Mouse (Mus musculus) erythroid progenitor cell, adult 5-6 weeks (primary cell): Measurements from ENCODE around the gene Gbe1. TPM values are rescaled to one million over a fixed set of nuclear protein-coding genes. Genes with fewer than 3 reads are reported as not detected.

ENCODE experiments used
- ATAC-seq: replicated peaks from 2 replicates; pipeline ENCODE4 v1.8.0; 2016; ENCODE audit warnings: moderate number of reproducible peaks, mild to moderate bottlenecking, moderate TSS enrichment, inconsistent platforms; ENCODE audit not compliant: poor library complexity, low FRiP score, severe bottlenecking
- total RNA-seq, 2 experiments: library from RNA; stranded (forward) in 1 of 2; stranded (reverse) in 1 of 2; fragments of 150-400 nt in 1 of 2; fragments of 186-747, 209-891 nt in 1 of 2; gene quantifications; 2 replicates each; pipeline versions ENCODE4 v1.2.3 to v1.2.4; 2015 to 2017; ENCODE audit warnings: low replicate concordance in 2 of 2

Gbe1 gene
- total RNA-seq, 2 experiments from 2014 or later = 3.0 to 12.2 TPM

- no peak for ATAC-seq
Measured at GRCm38 (mm10) chr16:70351641-70352280, 38.0 kb downstream of the Gbe1 start.

- no peak for ATAC-seq
Measured at GRCm38 (mm10) chr16:70352571-70352970, 38.8 kb downstream of the Gbe1 start.

DNA sequence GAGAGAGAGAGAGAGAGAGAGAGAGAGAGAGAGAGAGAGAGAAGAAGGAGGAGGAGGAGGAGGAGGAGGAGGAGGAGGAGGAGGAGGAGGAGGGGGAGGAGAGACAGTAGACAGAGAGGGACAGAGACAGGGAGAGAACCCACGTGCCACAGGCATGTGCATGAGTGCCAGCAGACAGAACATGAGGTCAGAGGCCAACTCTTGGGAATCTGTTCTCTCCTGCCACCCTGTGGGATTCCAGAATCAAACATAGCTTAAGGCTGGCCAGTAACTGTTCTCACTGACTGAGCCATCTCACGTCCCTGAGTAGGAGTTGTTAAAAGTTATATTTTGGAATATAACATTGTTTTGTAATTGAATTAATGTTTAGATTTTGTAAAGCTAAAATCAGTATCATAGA, 39.3 kb downstream of the Gbe1 start:
- ATAC-seq = no peak

GRCm38 (mm10) chr16:70358326-70358725, 44.6 kb downstream of the Gbe1 start:
- no peak for ATAC-seq

DNA sequence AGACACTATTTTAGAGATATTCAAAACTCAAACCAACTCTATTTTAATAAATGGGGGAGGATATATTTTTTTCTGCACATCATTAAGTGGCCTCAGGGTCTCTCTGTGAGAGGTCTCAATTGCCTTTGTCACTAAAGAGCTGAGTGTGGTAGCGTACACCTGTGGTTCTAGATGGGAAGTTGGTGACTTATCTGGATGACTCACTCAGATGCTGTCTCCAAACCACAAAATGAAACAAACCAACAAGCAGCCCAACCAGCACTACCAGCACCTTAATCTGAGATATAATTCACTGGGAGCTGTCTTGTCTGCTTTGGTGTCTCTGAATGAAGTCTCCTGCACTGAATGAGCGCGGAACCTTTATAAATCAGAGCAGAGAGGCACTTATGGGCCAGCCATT, 51.5 kb downstream of the Gbe1 start:
- ATAC-seq = no peak

DNA sequence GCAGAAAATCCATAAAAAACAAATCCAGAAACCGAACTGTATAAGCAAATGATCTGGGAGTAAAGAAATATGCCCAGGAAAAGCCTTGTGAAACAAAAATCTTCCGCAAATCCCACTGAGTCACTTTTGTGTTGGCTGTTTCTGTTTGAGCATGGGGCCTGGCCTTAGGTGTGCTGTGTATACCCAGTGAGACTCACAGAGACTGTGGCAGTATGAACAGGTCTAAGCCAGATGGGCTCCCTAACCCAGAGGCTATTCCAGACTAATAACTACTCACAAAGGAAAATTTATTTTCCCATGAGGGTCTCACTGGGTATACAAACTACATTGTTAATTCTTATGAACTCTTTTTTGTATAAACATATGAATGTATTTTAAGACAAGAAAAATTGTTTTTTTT, 67.3 kb downstream of the Gbe1 start:
- ATAC-seq = no peak

DNA sequence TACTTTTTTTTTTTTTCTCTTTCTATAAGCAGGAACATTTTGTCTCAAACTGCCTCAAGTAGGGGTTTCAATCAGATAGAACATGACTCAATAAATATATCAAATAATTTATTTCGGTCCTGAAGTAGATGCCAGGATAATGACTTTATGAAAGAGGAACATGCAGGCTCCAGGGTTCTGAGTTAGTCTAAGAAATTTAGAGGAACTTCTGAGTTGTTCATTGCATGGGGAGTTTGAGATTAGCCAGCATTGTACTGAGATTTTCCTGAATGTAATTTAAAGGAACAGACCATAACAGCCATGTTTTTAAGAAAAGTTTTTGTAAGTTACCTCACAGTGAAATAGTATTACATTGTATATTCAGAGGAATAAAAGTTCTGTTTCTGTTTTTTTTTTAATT, 71.7 kb downstream of the Gbe1 start:
- ATAC-seq = no peak

DNA sequence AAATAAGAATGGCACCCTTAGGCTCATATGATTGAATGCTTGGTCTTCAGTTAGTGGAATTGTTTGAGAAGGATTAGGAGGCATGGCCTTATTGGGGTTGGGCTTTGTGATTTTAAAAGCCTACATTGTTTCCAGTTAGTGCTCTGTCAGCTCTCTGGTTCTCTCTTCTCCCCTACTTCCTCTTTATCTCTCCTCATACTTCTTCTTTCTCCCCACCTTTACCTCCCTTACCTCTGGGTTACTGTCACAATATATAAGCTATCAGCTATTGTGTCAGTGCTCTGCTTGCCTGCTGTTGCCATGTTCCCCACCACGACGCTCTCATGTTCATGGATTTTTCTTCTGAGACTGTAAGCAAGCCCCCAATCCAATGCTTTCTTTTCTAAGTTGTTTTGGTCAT, 73.6 kb downstream of the Gbe1 start:
- no peak for ATAC-seq

DNA sequence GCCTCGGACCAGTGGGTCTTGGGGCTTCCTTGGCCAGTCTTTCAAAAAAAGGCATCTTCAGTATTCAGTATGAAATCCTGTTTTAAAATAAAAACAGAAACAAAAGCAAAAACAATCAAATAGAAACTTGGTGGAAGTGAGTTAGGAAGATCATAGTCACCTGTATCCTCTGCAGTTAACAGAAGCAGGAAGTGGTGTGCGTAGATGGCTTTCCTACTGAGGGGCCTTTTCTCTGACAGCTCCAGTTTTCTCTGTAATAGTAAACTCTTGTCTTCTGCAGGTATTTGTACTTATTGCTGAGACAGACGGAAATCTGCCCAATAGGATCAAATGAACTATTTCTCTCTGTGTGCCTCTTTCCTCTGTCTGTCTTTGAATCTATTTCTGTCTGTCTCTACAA, 81.5 kb downstream of the Gbe1 start:
- ATAC-seq = no peak

- ATAC-seq = no peak
Measured at GRCm38 (mm10) chr16:70407780-70408179, 94.0 kb downstream of the Gbe1 start.

DNA sequence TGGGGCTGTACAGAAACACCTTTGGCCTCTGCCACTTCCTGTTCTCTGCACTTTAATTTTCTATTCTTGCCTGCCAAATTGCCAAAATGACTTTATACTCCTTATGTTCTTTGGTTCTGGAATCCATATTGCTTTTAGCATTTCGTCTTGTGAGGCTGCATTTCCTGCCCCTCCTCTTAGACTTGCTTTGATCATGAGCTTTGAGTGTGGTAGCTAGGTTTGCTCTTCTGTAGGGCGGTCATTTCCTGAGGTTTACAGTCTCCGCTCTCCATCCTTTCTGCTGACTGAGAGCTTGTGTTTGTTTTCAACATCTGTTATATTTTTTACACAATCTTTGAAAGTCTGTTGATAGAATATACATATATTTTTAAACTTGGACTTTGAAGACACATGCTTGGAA, 107.3 kb downstream of the Gbe1 start:
- ATAC-seq = no peak

DNA sequence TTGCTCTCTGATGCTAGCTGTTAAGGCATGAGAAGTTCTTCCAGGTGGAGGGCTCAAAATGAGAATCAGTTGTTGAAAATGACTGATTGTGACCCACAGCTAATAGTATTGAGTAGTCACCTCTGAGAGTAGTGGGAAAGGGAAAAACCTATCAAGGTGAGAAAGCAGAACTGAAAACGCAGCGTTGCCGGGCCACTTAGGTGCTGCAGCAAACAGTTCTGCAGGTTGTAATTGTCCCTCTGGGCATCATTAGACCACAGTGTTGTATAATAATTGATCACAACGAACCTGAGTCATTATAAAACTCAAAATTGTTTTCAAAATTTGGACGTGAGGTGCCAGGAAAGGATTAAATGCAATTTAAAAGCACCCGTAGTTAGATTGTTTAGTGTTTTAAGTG, 135.8 kb downstream of the Gbe1 start:
- no peak for ATAC-seq

DNA sequence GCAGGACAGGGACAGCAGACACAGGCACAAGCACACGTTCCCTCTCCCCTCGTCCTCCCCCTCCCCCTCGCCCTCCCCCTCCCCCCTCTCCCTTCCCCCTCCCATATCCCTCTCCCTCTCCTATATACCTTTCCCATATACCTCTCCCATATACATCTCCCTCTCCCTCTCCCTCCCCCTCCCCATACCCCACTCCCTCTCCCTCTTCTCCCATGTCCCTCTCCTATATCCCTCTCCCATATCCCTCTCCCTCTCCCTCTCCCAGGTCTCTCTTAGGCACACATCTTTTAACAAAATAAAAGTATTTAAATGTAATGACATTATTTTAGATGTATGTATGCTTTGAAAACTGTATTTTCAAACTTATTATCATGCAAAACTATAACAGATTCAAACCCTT, 161.8 kb downstream of the Gbe1 start:
- no peak for ATAC-seq

DNA sequence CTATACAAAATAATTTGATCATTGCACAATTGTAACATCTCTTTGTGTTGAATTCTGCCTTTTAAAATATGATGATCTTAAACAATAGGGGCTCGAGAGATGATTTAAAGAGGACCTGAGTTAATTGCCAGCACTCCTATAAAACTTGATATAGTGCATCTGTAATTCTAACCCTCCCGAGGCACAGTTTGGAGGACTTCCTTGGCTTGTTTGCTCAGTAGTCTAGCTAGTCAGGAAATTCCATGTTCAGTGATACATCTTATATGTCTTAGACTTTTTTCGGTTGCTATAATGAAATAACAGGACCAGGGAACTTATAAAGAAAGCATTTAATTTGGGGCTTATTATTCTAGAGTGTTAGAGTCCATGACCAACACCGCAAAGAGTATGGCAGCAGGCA, 162.4 kb downstream of the Gbe1 start:
- ATAC-seq = no peak

GRCm38 (mm10) chr16:70480494-70480893, 166.7 kb downstream of the Gbe1 start:
- ATAC-seq = no peak

DNA sequence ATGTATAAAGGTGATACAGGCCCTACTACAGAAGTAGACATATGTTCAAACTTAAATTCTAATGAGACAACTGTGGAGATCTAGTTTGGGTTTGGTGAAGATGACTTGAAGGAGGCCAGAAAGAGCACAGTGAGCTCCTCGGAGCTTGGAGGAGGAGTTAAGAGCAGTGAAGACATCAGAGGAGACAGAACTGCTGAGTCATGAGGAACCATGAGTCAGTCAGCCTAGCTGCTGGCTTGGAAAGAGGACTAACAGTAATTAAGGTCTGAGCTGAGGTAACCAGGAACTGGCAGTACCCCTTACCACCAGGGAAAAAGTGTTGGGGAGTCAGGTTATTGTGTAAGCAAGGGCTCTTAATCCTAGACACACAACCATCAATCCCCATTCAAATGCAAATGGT, 192.7 kb downstream of the Gbe1 start:
- ATAC-seq = no peak

- no peak for ATAC-seq
Measured at GRCm38 (mm10) chr16:70510938-70511337, 197.2 kb downstream of the Gbe1 start.

DNA sequence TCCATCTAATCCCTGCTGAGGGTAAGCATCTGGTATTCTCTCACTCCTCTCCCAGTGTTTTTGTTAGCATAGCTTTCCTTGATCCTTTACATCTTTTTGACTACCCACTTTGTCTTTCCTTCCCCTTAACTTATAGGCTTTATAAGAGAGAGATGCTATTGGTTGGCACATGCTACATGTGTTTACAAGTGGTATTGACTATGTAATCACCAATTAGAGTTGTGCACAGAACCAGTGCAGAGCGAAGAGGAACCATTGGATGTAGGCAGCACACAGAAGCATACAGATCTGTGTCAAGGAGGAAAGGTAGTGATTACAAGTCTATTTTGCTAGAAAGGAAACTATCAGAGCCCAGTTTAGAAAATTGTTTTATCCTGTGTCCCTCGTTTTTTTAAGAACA, 209.1 kb downstream of the Gbe1 start:
- no peak for ATAC-seq

- no peak for ATAC-seq
Measured at GRCm38 (mm10) chr16:70523566-70523965, 209.8 kb downstream of the Gbe1 start.

GRCm38 (mm10) chr16:70524273-70524672, 210.5 kb downstream of the Gbe1 start:
- no peak for ATAC-seq

- ATAC-seq = no peak
Measured at GRCm38 (mm10) chr16:70527224-70527623, 213.5 kb downstream of the Gbe1 start.

DNA sequence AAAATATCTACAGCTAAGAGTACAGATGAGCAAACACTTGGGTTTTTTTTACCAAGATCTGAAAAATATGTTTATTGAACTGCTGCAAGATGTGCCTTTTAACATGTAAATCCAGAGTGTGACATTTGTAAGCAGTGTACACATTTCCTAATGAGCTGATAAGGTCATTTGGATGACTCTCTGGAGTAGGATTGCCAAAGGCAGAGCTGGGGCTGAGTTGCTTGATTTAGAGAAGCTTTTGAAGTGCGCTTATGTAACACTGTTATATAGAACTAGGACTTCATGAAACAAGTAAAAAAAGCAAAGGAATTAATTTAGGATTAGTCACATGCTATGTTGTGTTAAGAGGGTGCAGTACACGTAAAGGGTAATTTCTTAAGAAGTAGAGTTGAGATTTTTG, 221.5 kb downstream of the Gbe1 start:
- ATAC-seq = no peak
